Mouse (Mus musculus) erythroblast, adult 5-6 weeks (primary cell): Measurements from ENCODE around the gene Mgat4a. TPM values are rescaled to one million over a fixed set of nuclear protein-coding genes. Genes with fewer than 3 reads are reported as not detected.

Experiments
- ATAC-seq: replicated peaks from 2 replicates; pipeline ENCODE4 v1.8.0; 2016; ENCODE audit warnings: moderate number of reproducible peaks, mild to moderate bottlenecking, moderate TSS enrichment, inconsistent platforms; ENCODE audit not compliant: poor library complexity, low FRiP score, severe bottlenecking
- total RNA-seq, 2 experiments: library from RNA; stranded (forward) in 1 of 2; stranded (reverse) in 1 of 2; fragments of 150-400 nt in 1 of 2; fragments of 200-764, 138-1000 nt in 1 of 2; gene quantifications; 2 replicates each; pipeline versions ENCODE4 v1.2.3 to v1.2.4; 2015 to 2017; ENCODE audit warnings: low replicate concordance in 2 of 2

Gene Mgat4a
- total RNA-seq (2015; ENCODE audit: low replicate concordance) (2.5 and 6.0 TPM in 2 replicates), total RNA-seq (2017; ENCODE audit: low replicate concordance) (1.4 and 2.5 TPM in 2 replicates)

DNA sequence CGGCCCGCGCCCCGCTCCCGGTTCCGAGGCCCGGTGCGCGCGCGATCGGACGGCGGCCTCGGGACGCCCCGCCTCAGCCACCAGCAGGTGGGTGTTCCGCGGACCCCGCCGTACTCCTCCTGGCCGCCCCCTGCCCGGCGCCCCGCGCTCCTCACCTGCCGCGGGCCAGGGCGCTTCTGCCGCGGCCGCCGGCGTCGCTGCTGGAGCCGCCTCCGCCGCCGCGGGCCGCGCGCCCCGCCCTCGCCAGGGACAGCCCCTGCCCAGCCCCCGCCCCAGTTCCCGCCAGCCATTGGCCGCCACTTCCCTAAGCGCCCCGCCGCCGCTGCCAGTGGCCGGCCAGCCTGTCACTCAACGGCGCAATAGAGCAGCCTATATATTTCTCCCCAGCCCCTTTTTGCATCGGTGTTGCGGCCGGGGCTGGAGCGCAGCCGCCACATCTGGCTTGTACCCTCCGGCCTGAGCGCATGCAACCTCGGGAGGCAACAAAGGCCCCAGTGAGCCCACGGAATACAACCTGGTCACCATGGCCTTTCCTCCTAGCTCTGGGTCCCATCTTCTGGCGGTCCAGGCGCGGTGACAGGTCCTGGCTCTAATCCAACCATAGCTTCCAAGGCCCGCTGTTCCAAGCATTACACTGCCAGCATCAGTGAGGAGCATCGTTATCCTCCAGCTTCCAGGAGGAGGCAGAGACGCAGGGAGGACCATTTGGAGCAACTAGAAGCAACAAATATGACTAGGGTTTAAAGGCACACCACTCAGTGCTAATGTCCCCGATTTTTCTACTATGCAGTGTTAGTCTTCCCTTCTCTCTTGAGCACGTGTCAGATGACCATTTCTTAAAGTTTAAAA, at the start of gene Mgat4a:
Gene Mgat4a (minus strand): TSS at position 207 of the 849 bp plus-strand sequence.
- ATAC-seq, result no peak

DNA sequence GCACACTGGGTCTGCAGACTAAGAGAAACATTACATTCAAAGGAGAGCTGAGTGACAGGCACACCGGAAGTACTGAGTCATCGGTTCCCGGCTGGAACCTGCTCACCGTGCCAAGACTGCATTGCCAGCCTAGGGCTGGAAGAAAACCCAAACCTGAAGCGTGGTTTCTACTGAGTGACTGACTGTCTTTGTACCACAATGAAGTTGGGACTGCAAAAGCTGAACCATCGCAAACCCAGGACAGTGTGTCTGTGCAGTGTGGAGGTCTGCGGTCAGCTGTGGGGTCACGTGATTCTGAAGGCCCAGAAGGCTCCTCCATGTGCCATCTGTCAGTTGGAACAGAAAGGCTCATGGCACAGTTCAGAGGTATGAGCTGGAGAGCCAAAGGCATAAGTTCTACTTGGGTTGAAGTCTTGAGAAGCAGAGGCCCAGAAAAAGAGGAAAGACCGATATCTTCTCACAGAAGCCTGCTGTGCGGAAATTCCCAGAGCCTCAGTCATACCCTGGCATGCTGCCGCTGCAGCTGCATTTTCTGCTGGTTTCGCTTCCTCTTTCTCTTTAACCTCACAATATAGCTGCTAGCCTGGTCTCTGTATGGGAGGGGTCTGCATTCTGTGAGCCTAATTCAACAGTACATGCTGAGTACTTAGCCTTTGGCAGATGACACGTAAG, 45.1 kb upstream of the Mgat4a start:
- no peak for ATAC-seq

DNA sequence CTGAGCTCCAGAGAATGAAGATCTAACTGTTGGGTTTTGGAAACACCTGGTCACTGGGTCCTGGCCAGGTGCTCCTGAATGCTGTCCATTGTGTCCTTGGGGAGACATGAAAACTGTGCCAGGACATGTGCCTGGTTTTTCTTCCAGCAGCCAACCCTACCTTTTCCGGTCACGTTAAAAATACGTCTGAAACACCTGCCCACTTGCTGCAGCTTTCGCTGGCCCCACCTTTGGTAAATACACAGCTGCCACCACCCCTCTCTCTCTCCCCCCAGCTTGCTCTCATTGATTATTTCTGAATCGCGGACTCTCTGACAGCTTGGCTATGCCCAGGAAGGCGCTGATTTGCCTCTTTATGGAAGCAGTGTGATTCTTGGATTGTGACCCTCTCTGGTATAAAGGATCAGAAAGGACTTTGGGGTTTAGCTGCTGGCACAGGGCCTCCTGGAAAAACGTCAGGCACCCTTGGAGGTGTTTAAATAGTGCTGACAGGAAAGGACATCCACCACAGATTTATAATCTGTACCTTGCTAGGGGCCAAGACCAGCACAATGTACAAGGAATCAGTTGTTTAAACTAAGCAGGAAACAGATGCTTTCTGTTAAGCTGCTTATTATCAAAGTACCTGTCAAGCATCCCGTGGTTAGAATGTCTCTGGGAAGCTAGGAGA, 43.1 kb upstream of the Mgat4a start:
- ATAC-seq, result no peak

DNA sequence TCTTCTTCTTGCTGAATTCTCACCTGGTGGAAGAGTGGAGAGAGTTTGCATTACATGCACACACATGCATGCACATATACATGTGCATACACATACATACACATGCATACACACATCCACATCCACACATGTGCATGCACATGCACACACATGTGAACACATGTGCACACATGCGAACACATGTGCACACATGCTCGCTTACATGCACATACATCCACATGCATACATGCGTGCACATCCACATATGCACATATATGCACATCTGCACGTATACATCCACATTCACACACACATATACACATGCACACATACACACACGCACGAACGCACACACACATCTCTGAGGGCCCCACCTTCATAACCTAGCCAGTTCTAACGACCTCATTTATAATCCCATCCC, 42.4 kb upstream of the Mgat4a start:
- ATAC-seq, result no peak

DNA sequence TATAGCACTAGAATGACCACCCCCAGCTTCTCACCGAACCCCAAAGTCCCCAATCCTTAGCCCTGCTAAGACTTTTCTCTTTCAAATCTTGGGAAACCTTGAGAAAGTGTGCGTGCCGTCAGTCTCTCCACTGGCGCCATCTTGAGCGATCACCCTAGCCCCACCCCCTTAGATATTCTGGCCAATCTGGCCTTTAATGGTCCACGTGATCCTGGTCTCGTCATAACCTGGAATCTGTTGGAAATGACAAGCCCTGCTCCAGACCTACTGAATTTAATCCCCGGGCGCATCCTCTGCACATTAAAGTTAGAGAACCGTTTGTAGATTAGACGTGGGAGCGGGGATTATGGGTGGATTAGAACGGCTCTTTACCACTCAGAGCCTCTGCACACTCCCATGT, 38.9 kb upstream of the Mgat4a start:
- no peak for ATAC-seq

DNA sequence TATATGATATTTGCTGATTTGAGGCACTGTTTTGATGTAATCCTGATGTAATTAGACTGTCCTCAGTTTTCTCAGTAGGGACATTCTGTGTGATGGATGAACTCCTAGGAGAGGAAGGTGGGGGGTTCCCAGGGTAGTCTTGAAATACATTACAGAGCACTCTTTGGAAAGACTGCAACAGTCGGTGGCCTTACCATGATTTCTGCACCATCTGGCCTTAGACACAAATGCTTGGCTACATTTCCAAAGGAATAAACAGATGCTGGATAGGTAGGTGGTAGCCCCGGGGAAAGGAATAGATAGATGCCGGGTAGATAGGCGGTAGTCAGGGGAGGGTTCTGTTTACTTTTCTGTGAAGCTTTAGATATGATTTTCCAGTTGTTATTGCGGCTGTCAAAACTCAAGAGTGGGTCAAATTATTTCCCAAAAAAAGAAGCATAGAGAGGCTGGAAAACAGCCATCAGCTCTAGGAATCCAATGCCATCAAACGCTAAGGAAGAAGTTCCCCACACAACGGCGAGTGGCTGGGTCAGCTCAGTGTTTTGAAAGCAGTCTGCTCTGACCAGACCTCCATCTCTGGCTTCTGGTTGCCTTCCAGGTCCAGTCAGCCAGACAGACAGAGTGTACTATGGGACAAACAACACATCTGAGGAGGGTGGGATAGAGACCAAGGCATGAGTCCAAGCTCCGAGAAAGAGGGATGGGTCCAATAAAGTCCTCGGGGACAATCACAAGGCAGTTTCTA, 31.9 kb upstream of the Mgat4a start:
- no peak for ATAC-seq

DNA sequence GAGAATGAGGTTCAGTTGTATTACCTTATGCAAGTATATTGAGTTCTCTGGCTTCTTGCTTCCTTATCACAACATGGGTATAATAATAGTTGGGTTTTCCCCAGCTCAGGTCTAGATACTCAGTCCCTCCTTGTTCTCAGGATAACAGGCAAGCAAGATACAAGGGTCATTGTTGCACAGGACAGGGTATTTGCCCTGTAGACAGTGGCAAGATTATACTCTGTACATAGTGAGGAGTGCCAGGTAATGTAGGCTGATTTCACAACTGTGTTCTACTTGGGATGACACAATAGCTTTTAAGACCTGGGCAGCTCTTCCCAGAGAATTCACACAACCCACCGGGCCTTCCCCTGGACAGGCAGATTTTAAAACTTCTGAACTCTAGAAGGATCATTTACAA, 27.6 kb upstream of the Mgat4a start:
- ATAC-seq, result no peak

DNA sequence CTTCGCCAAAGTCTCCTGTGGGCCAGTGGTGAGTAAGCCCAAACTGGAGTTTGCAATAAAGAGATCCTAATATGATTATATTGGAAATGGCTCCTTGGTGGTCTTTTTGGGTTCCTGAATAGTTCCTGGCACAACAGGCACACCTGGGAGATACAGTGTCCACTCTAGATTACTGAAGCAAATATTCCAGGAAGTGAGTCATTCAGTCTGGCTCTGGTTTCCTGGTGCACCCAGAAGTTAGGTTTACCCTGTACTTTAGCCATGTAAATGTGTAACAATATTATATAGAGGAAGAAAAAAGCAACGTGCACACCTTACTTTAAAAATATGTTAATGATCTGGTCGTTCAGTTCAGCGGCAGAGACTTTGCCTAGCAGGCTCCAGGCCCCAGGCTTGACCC, 25.9 kb upstream of the Mgat4a start:
- ATAC-seq, result no peak

DNA sequence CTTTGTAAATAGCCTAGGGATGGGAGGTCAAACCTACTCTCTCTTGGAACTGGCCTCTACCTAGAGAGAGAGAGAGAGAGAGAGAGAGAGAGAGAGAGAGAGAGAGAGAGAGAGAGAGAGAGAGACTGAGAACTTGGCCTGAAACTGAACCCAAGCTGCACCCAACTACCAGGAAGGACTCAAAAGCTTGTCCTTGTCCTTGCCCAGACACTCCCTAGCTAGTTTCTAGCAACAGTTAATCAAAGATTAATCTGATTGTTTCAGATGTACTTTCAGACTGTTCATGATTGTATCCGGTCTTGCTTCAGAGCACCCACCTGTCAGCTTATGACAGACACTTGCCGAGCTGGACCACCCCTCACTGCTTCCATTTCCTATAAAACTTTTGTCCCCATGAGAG, 25.5 kb upstream of the Mgat4a start:
- no peak for ATAC-seq

DNA sequence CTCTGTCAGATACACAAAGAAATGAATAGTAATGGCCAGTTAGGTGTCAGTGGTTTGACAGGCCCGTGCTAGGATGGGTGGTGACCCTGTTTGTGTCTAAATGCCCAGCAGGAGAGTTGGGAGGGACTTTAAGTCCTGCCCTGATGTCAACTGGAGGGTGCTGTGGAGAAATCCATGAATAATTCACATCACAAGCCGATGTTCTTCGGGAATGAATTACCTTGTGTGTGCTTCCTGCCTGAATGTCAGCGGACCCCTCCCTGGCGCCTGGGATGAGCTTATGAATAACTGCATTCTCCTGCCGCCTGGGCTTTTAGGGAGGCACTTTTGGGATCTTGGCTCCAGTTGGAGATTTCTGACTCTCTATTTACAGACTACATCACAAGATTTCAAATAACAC, 24.6 kb upstream of the Mgat4a start:
- no peak for ATAC-seq

DNA sequence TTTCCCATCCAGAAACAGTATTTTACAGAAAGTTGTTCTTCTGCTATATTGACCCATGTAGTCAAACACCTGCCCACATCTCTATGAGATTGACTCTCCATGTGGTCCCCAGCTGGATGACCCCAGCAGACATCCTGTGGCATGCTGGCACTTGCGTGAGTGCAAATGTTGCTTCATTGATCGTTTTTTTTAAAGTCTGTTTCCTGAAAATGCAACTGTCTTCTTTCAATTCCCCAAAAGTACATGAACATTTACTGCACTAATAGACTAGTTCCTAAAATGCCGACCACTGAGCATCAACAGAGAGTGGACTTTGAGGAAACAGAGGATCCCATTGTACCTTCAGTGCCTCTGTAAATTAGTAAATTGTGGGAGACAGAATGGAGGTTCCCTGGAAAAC, 21.1 kb upstream of the Mgat4a start:
- ATAC-seq, result no peak

DNA sequence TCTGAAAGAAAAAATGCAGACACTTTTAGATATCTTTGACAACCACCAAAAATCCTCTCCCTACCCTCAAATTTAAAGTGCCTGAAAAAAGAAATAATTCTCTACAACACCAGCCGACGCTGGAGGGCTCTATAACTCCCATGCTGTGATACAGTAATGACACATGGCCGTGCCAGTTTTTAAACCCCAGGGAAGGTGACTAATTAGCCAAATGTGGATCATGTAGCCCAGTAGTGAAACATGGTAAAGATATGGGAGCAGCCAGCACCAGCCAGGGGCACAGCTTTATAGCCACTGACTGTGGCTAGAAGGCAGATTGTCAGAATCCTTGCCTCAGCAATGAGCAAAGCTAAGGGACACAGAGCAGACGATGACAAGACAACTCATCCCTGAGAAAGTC, 19.5 kb upstream of the Mgat4a start:
- ATAC-seq, result no peak

DNA sequence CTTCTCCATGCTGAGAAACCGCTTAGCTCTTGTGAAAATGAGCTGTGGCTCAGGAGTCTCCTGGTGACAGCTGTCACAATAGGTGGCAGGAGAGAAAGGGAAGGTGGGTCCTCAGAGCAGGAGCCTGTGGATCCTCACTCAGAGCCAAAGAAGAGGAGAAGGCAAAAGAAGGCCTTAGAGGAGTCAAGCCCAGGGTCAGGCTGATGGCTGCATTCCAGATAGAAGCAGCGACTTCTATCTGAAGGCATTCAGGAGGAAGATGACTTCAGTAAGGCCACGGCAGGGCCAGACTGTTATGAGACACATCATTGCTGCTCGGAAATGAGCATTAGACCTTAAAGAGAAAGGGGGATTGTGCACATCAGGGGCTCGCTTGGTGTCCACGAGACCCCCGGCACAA, 11.2 kb upstream of the Mgat4a start:
- no peak for ATAC-seq

DNA sequence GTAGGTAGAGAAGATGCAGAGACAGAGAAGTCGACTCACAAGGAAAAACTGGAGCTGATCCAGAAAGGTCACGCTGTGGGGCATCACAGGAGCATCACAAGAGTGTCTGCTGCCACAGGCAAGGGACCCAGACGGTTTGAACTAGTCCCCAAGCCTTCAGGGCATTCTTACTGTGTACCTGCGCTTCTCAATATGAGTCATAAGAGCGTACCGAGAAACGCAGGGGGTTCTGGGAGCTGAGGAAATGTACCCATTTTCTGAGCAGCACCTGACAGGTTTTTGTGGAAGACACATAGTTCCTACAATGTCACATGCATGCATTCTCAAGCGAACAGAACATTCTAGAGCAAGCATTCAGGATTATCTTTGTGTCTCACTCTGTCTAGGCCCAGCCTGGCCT, 8.7 kb upstream of the Mgat4a start:
- no peak for ATAC-seq

DNA sequence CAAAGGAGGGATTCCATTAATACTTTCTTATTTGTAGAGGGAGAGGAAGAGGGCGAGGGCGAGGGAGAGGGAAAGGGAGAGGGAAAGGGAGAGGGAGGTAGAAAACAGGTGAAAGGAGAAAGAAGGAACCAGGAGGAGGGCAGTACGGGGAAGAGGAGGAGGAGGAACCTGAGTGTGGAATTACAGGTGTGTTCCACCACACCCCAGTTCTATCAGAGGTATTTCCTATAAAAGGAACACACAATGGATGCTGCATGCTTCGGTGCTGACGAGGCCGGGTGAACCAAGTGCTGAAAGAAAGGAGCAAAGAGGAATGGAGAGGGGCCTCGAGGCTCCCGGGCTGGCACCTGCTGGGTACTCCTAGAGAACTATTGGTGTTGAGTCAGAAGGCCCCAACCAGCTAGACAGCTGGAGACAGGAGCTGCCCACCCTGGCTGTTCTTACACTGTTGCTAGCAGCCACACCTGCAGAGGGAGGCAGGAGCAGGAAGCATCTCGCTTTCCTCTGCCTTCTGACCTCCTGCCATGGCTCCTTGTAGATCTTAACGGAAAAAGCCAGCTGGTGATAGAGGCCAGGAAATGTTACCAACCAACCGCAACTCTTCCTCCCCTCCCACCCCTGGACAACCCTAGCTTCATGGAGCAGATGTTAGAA, 5.7 kb upstream of the Mgat4a start:
- ATAC-seq, result no peak

DNA sequence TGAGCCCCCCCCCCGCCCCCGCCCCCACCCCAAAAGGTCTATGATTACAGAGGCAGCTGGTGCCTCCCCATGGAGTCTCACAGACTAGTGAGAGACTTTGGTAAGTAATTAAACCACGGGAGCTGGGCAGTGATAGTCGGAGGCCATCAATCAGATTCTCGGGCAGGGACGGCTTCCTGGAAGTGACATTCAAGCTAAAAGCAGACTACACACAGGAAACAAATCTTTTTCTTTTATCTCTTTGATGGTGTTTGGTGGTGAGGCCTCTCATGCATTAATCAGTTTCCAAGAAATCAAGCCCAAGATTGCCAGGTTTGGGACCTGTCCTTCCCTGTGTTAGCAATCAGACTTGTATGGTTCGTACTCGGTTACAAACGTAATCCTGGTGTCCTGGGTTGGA, 3.4 kb upstream of the Mgat4a start:
- no peak for ATAC-seq

DNA sequence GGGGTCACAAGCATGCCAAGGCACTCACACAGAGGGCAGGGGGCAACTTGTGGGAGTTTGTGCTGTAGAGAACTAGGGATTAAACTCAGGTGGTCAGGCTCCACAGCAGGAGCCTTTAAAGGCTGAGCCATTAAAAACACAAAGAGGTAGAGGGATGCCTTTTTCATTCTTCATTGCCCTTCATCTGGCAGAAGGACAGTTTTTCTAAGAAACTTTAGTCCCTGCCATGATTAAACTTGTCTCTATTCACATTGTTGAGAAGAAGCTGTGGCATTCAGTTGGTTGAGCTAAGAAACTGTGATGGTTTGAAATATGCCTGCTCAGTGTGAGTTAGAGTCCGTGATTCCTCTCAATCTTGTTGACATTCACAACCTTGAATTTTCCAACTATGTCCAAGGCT, 2.2 kb upstream of the Mgat4a start:
- ATAC-seq, result no peak

DNA sequence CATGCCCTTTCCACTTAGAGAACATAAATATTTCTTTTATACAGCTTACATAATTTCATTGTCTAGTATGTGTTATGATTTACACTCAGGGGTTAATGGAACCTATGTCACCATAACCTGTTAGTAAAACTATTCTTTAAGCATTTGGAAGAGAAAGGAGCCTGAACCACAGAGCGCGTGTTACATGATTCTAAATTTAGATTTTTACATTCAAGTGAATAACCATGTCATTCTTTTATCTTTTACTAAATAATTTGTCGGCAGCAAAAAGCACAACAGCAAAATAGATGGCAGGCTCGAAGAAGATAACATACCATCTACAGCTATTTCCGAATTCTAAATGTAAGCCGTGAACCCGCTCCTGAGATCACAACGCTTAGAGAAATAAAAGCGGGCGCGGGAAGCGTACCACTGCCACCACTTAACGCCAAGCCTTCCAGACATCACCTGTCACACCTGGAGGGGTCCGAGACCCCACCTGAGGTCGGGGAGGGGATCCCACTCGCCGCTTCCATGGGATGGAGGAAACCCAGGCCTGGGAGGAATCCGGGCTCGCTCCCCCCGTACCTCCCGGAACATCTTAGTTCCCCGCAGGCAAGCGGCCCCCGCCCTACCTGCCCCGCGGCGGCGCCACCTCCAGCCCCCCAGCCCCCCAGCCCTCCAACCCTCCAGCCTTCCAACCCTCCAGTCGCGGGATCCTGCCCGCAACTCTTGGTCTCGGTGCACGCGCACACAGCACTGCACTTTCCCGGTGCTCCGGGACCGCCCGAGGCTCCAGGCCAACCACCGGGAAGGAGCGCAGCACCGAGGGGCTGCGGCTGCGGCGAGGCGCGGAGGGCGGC, 627 bp downstream of the Mgat4a start:
- no peak for ATAC-seq
